Mouse (Mus musculus) layer of hippocampus, adult 11-12 months (tissue): ENCODE results near the gene Gm2075.
"Not testable (repeated sequence)": the region's sequence is repeated elsewhere in the genome, so short reads cannot be mapped to it uniquely, and the experiment has no call there.

Experiments used
- DNase-seq: peaks from one replicate; pipeline ENCODE4 v3.0.0; 2022; ENCODE audit warnings: low spot score

Gene Gm2075

DNA sequence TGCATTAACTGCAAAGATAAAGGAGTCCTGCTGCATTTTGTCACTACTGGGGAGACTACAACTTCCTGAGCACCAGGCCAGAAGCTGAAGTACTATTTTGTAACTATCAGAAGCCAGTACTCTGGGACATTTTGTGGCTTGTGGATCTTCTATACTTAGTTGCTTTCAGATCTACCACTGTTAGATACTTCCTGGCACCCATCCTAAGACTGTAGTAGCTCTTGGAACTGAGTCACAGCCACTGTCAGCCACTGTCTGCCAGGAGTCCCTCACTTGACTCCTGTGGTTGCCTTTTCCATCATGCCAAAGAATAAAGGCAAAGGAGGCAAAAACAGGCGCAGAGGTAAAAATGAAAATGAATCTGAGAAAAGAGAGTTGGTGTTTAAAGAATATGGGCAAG, at the start of gene Gm2075:
Gene Gm2075 (plus strand): TSS at position 301 of the 400 bp plus-strand sequence.
- not testable (repeated sequence) for DNase-seq

DNA sequence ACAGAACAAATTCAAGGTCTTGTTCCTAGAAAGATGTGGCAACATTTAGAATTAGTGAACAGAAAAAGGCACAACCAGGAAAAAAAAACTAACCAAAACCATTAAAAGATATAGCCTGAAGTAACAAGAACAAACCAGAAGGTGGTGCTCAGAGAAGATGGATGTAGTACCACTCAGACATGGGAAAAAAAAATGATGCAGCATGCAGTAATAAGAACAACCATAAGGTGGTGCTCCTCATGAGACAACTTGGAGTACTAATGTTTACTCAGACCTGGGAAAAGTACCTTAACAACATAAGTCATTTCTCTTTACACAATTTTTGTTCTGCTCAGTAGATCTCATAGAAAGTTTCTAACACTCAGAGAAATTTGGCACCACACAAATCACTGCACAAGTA, 27.6 kb upstream of the Gm2075 start:
- DNase-seq: peak; percentile 8

DNA sequence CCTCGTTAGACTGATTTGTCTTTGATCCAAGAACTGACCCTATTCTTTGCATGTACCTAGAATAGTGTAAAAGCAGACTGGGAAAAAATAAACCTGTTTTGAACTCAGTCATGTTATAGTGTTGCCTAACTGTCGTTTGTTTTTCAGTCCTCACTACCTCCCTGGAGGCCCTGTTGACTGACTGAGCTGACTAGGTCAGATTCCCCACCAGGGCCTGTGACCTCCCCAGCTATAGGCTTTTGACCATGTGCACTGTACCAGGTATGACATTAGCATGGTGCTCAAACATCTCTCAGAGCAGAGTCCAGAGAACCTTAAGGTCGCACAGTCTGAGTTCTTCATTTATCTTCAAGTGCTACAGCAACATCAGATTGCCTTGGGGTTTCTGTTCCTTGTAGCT, 7.5 kb upstream of the Gm2075 start:
- DNase-seq: not testable (repeated sequence)

DNA sequence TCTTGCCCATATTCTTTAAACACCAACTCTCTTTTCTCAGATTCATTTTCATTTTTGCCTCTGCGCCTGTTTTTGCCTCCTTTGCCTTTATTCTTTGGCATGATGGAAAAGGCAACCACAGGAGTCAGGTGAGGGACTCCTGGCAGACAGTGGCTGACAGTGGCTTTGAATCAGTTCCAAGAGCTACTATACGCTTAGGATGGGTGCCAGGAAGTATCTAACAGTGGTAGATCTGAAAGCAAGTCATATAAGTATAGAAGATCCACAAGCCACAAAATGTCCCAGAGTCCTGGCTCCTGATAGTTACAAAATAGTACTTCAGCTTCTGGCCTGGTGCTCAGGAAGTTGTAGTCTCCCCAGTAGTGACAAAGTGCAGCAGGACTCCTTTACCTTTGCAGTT, 7.0 kb downstream of the Gm2075 start, which contains the start of gene Gm6803:
Gene Gm6803 (minus strand): TSS at position 101 of the 400 bp plus-strand sequence.
- DNase-seq: not testable (repeated sequence)

DNA sequence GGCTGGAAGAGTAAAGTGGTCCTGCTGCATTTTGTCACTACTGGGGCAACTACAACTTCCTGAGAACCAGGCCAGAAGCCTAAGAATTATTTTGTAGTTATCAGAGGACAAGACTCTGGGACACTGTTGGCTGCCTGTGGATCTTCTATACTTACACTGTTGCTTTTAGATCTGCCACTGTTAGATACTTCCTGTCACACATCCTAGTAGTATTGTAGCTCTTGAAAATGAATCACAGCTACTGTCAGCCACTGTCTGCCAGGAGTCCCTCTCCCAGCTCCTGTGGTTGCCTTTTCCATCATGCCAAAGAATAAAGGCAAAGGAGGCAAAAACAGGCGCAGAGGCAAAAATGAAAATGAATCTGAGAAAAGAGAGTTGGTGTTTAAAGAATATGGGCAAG, 15.1 kb downstream of the Gm2075 start, which contains the start of gene Gm2056:
Gene Gm2056 (plus strand): TSS at position 301 of the 400 bp plus-strand sequence.
- not testable (repeated sequence) for DNase-seq

DNA sequence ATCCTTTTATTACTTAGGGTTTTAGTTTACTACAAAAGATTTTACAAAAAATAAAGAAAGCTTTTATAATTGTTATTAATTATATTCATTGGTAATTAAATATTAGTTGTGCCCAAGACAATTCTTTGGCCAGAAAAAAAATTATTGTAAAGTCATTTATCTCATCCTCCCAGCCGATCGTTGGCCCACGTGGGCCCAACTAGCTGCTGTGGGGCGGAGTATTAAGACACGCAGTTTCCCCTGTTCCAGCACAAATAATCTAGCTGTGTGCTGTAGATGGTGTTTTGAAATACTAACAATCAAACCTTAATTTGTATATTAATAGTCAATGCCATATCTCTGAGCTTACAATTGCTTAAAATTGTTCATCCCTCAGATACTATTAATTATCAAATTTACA, 20.6 kb downstream of the Gm2075 start:
- DNase-seq: not testable (repeated sequence)

DNA sequence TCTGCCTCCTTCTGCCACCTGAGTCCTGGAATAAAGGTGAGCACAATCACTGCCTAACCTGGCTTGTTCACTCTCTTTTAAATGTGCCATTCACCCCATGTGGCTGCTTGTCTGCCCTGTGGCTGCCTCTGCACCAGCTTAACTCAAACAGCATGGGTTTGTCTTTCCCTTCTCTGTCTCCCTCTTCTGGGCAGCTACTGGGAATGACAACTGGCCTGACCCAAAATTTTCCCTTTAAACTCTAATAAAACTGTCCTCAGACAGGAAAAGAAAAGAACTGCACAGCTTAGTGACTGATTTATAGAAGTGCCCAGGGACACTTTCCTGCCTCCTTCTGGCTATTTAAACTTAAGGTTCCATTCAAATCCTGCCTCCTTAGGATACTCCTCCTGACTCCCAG, 27.4 kb downstream of the Gm2075 start:
- DNase-seq: not testable (repeated sequence)

DNA sequence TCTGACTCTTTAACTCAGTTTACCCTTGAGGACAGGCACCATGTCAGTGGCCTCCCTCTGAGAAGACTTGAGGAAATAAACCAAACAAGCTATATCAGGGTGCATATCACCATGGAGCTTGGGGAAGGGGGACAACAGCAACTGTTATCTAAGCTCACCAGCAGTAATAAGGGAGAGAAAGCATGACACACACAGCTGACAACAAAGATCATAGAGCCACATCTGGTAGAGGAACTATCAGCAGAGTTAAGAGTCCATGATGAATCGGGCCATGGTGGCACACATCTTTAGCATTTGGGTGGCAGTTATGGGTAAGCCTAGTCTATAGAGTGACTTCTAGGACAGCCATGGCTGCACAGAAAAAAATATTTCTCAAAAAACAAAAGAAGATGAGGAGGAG, 28.1 kb downstream of the Gm2075 start:
- not testable (repeated sequence) for DNase-seq

DNA sequence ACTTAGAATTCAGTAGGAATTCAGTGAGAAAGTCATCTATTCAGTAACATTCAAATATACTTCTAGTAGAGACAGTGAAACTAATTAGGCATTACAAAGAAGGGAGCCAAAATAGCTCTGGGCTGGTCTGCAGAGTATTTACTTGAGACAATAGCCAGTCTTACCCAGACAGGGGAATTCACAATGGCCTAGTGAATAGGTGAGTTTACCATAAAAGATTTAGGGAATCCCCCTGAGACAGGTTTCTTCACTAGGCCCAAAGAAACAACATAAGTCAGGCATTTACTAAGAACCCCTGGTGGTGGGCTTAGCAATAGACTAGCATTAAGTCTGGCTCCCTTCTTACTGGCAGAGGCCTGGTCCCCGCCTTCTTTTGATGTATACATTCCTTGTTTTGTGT, 33.6 kb downstream of the Gm2075 start:
- DNase-seq: not testable (repeated sequence)
